Mouse (Mus musculus): ENCODE measurements around the gene Pcgf6. TPM values are rescaled to one million over a fixed set of nuclear protein-coding genes. Genes with fewer than 3 reads are reported as not detected.
A peak's percentile ranks its signal among the peaks of the same experiment; 100 is the strongest.
"Not testable (repeated sequence)": the region's sequence is repeated elsewhere in the genome, so short reads cannot be mapped to it uniquely, and the experiment has no call there.

Pcgf6 gene
- total and polyA plus RNA-seq, 2 experiments from 2014 or later: 20.9 to 33.3 TPM

GRCm38 (mm10) chr19:46991145-46991544 is 59.6 kb downstream of the Pcgf6 start:
- peak; percentile 96 for TF ChIP-seq CTCF (IDR thresholded peaks at IDR 0.05; ENCODE audit: low read depth)
- ATAC-seq: peak; percentile 54

DNA sequence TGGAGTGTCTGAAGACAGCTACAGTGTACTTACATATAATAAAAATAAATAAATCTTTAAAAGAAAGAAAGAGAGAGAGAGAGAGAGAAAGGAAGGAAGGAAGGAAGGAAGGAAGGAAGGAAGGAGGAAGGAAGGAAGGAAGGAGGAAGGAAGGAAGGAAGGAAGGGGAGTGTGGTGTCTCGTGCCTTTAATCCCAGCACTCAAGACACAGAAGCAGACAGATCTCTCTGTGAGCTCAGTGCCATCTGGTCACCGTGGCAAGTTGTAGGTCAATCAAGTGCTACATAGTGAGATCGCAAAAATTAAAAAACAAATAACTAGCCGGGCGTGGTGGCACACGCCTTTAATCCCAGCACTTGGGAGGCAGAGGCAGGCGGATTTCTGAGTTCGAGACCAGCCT is 60.1 kb downstream of the Pcgf6 start:
- not testable (repeated sequence) for H3K4me1 ChIP-seq (ENCODE audit: insufficient read depth); ATAC-seq; H3K27me3 ChIP-seq (ENCODE audit: insufficient read depth, low read length); H3K27ac ChIP-seq (ENCODE audit: low read depth, low read length); H3K4me3 ChIP-seq (ENCODE audit: low read depth, low read length); H3K4me2 ChIP-seq (ENCODE audit: low read depth); H3K9me3 ChIP-seq (ENCODE audit: low read length); DNase-seq; H3K9ac ChIP-seq; H3K36me3 ChIP-seq (ENCODE audit: insufficient read depth)
- WGBS: 80% methylated on average over 8 of the region's 8 CpGs

More at GRCm38 (mm10) chr19:46991145-46991544, 59.6 kb downstream of the Pcgf6 start:
- peak; percentile 86 for DNase-seq
- no peak overlapping the region for H3K27ac ChIP-seq (ENCODE audit: low read depth, low read length)
- 10% methylated on average over 5 of the region's 5 CpGs for WGBS
- no peak overlapping the region for H3K4me3 ChIP-seq (ENCODE audit: low read depth, low read length)
- H3K36me3 ChIP-seq (ENCODE audit: insufficient read depth): no peaks in the 10 kb centered on the region
- no peaks in the 10 kb centered on the region for H3K4me1 ChIP-seq (ENCODE audit: insufficient read depth)
- H3K27me3 ChIP-seq (ENCODE audit: insufficient read depth, low read length): no peaks in the 10 kb centered on the region
- H3K9ac ChIP-seq: no peak overlapping the region
- H3K9me3 ChIP-seq (ENCODE audit: low read length): no peaks in the 10 kb centered on the region
- H3K4me2 ChIP-seq (ENCODE audit: low read depth): no peak overlapping the region

GRCm38 (mm10) chr19:46990153-46990518 is 60.6 kb downstream of the Pcgf6 start:
- DNase-seq: no peak
- ATAC-seq: no peak
- Histone ChIP-seq H3K36me3 (ENCODE audit: insufficient read depth) (no peaks in the 10 kb centered on the region), H3K4me1 (ENCODE audit: insufficient read depth) (no peaks in the 10 kb centered on the region), H3K9me3 (ENCODE audit: low read length) (no peaks in the 10 kb centered on the region), H3K9ac (no peak overlapping the region), H3K4me2 (ENCODE audit: low read depth) (no peak overlapping the region), H3K4me3 (ENCODE audit: low read depth, low read length) (no peak overlapping the region), H3K27me3 (ENCODE audit: insufficient read depth, low read length) (no peaks in the 10 kb centered on the region), H3K27ac (ENCODE audit: low read depth, low read length) (no peak overlapping the region)
- no peak for TF ChIP-seq CTCF (IDR thresholded peaks at IDR 0.05; ENCODE audit: low read depth)
- WGBS: 90% methylated on average over 3 of the region's 3 CpGs

DNA sequence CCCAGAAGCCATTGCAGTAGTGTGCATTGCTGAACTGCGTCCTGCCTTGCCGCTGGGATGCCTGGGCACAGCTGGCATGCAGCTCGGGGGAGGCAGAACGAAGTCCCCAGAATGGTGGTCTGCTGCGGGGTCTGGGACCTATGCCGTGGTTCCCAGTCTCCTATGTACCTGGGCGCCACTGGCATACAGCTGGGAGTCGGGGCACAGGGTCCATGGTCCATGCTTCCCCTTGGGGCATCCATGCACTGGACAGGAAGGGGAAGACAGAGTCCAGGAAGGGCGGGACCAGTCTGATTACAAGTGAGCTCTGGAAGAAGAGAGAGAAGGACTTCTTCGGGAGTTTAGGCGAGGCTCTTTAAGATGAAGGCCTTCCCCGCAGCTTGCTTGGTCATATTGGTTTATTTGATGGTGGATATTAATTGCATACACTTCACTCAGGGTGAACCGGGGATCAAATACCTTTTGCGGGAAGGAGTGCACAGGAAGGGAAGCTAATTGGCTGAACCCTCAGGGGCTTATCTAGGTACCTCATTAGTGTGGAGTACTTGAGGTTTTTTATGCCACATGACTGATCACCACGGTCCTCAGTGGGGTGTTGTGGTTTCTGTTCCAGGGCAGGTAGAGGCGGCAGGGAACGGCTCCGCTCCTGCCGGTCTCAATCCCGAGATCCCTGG is 61.1 kb downstream of the Pcgf6 start:
- H3K4me2 ChIP-seq (ENCODE audit: low read depth): no peak overlapping the region
- no peaks in the 10 kb centered on the region for H3K36me3 ChIP-seq (ENCODE audit: insufficient read depth)
- no peaks in the 10 kb centered on the region for H3K9me3 ChIP-seq (ENCODE audit: low read length)
- 70% methylated on average over 20 of the region's 20 CpGs for WGBS
- DNase-seq (no peak), ATAC-seq (no peak)
- no peak overlapping the region for H3K4me3 ChIP-seq (ENCODE audit: low read depth, low read length)
- no peak overlapping the region for H3K9ac ChIP-seq
- no peaks in the 10 kb centered on the region for H3K4me1 ChIP-seq (ENCODE audit: insufficient read depth)
- no peak for TF ChIP-seq CTCF (IDR thresholded peaks at IDR 0.05; ENCODE audit: low read depth)
- H3K27me3 ChIP-seq (ENCODE audit: insufficient read depth, low read length): no peaks in the 10 kb centered on the region
- no peak overlapping the region for H3K27ac ChIP-seq (ENCODE audit: low read depth, low read length)

DNA sequence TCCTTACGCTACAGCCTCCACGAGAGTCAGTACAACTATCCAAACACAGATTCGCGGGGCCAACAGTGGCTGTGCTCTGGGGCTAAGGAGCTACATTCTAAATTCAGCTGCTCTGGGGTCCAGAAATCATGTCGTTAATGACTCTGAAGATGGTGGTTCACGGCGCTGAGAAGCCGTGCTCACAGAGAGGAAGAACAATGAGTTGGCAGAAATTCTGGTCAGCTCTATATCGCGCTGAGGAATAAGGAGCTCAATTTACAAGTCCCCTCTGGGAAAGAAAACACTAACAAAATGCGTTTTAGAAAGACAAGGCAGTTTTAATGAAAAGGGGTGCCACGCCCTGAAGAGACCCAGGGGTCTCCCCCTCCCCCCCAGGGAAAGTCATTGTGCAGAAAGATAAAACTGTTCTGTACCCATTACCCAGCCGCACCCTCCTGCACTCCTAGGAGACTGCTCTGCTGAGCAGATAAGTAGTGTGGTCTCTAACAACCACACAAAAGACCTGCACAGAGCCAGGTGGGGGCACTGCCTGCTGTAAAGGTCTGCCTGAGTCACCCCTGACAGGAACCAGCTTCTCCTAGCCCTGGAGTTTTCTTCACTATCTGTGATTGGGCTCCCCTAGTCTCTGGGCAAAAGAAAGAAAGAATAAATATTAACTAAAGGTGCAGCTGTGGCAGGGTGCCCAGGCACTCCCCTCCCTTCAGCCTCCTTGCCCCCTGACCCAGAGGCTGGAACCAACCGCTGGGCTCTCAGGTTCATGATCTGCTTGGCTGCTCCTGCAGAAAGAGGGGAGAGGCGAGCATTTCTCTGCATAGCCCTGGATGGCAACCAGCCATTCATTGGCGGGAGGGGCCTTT is 62.2 kb downstream of the Pcgf6 start:
- WGBS: 46% methylated on average over 16 of the region's 16 CpGs
- Histone ChIP-seq H3K4me3 (ENCODE audit: low read depth, low read length) (no peak overlapping the region), H3K27ac (ENCODE audit: low read depth, low read length) (no peak overlapping the region), H3K9me3 (ENCODE audit: low read length) (no peaks in the 10 kb centered on the region), H3K4me1 (ENCODE audit: insufficient read depth) (no peaks in the 10 kb centered on the region), H3K36me3 (ENCODE audit: insufficient read depth) (no peaks in the 10 kb centered on the region), H3K27me3 (ENCODE audit: insufficient read depth, low read length) (no peaks in the 10 kb centered on the region), H3K4me2 (ENCODE audit: low read depth) (no peak overlapping the region), H3K9ac (no peak overlapping the region)
- no peak for DNase-seq
- ATAC-seq: no peak
- no peak for TF ChIP-seq CTCF (IDR thresholded peaks at IDR 0.05; ENCODE audit: low read depth)

DNA sequence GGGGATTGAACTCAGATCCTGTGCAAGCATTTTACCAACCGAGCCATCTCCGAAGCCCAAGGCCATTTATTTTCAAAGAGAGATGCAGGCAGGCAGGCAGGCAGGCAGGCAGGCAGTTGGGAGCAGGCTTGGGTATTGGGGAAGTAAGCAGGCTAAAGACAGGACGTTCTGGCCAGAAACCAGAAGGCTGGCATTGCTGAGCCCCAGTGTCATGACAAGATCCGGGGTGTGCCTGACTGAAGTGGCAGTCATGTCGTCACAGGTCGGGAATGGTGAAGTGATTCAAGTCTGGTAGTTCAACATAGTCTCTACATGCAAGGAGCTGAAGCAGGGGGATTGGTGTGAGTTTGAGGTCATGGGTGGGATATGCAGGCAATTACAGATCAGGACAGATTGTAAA is 63.1 kb downstream of the Pcgf6 start:
- TF ChIP-seq CTCF (IDR thresholded peaks at IDR 0.05; ENCODE audit: low read depth): no peak
- Histone ChIP-seq H3K36me3 (ENCODE audit: insufficient read depth) (no peaks in the 10 kb centered on the region), H3K4me2 (ENCODE audit: low read depth) (no peak overlapping the region), H3K9me3 (ENCODE audit: low read length) (no peaks in the 10 kb centered on the region), H3K27me3 (ENCODE audit: insufficient read depth, low read length) (no peaks in the 10 kb centered on the region), H3K9ac (no peak overlapping the region), H3K4me3 (ENCODE audit: low read depth, low read length) (no peak overlapping the region), H3K4me1 (ENCODE audit: insufficient read depth) (no peaks in the 10 kb centered on the region), H3K27ac (ENCODE audit: low read depth, low read length) (no peak overlapping the region)
- DNase-seq (no peak), ATAC-seq (no peak)
- WGBS: 84% methylated on average over 6 of the region's 6 CpGs

All from forebrain, postnatal 0 days (tissue).